Mouse (Mus musculus): Measurements from ENCODE around the gene Pomt1.

DNA sequence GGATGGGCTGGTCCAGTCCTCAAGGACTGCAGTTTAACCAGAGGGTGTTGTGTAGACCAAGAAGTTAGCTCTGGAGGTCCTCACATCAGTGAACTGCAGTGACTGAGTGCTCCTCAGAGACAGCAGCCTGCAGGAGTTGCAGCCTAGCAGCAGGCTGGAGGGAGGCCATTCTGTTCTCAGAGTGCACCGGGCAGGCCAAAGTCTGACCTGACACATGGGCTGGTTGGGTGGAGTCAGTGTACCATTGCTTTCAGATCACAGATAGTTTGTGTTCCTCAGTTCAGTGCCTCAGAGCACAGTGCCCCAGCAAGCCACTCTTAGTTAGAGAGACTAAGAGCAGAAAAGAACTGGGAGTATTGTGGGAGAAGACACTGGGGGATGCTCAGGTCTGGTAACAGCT is 28.7 kb upstream of the Pomt1 start:
- TF ChIP-seq CTCF (IDR thresholded peaks at IDR 0.05; ENCODE audit: insufficient read depth, low read length) (no peak), POLR2A (IDR thresholded peaks at IDR 0.05; ENCODE audit: borderline replicate concordance, extremely low read depth, low read depth, low read length) (no peak)
